Mouse (Mus musculus): ENCODE measurements around the gene Fam71e2.

- TF ChIP-seq CTCF (IDR thresholded peaks at IDR 0.05; ENCODE audit: control insufficient read depth, insufficient read depth, insufficient read length) (no peak), MYOG (IDR thresholded peaks at IDR 0.05; ENCODE audit: control insufficient read depth, extremely low read depth, insufficient read length) (no peak), MYOD1 (IDR thresholded peaks at IDR 0.05; ENCODE audit: control insufficient read depth, insufficient read length, low read depth) (no peak), CEBPB (IDR thresholded peaks at IDR 0.05; ENCODE audit: low read depth) (no peak), USF1 (IDR thresholded peaks at IDR 0.05; ENCODE audit: low read depth) (no peak), MAX (IDR thresholded peaks at IDR 0.05) (no peak), FOSL1 (IDR thresholded peaks at IDR 0.05; ENCODE audit: insufficient read depth, low read length, poor library complexity, severe bottlenecking) (no peak)
Measured at GRCm38 (mm10) chr7:4783667-4784268, 12.7 kb upstream of the Fam71e2 start.
